Mouse (Mus musculus) midbrain, embryonic 15.5 days (tissue): Measurements from ENCODE around the gene Cga. TPM values are rescaled to one million over a fixed set of nuclear protein-coding genes. Genes with fewer than 3 reads are reported as not detected.

Experiments
- ATAC-seq: fragments of 200-750 bp; cut with Nextera tagmentation; replicated peaks from 2 replicates; pipeline ENCODE4 v1.8.0; 2017; ENCODE audit warnings: moderate TSS enrichment
- H3K27ac ChIP-seq: fragments of 300-500 bp; sonication (generic); 2 replicates; pipeline ENCODE4 v1.5.1; 2015; ENCODE audit warnings: mild to moderate bottlenecking, inconsistent platforms
- H3K27me3 ChIP-seq: fragments of 300-500 bp; sonication (generic); replicated peaks from 2 replicates; pipeline ENCODE4 v1.6.1; 2015; ENCODE audit warnings: inconsistent platforms
- H3K36me3 ChIP-seq: fragments of 300-500 bp; sonication (generic); replicated peaks from 2 replicates; pipeline ENCODE4 v1.6.1; 2015; ENCODE audit warnings: inconsistent platforms
- H3K4me1 ChIP-seq: fragments of 300-500 bp; sonication (generic); 2 replicates; pipeline ENCODE4 v1.6.1; 2015; ENCODE audit warnings: inconsistent platforms
- H3K4me2 ChIP-seq: fragments of 300-500 bp; sonication (generic); 2 replicates; pipeline ENCODE4 v1.6.1; 2015; ENCODE audit warnings: inconsistent platforms, mild to moderate bottlenecking, moderate library complexity
- H3K4me3 ChIP-seq: fragments of 300-500 bp; sonication (generic); 2 replicates; pipeline ENCODE4 v1.5.1; 2015; ENCODE audit warnings: mild to moderate bottlenecking, inconsistent platforms
- H3K9ac ChIP-seq: fragments of 300-500 bp; sonication (generic); 2 replicates; pipeline ENCODE4 v1.6.1; 2015; ENCODE audit warnings: mild to moderate bottlenecking, inconsistent platforms
- H3K9me3 ChIP-seq: fragments of 300-500 bp; sonication (generic); 2 replicates; pipeline ENCODE4 v1.6.1; 2016; ENCODE audit warnings: inconsistent platforms
- WGBS: fragments of 180-500 bp; shearing (Covaris S2); methylation state at CpG from one replicate; pipeline ENCODE4 v1.1.7; 2015; ENCODE audit warnings: mixed read lengths; 5-methylcytosine and 5-hydroxymethylcytosine counted together
- polyA plus RNA-seq: library from polyadenylated mRNA; unstranded; fragments of >200 nt; fragmentation: Nextera tagmentation; extraction: Ambion mirVana; gene quantifications from 2 replicates; pipeline ENCODE4 v1.2.1, GENCODE M21; 2015

Gene Cga
- polyA plus RNA-seq, 1 experiment from 2014 or later: not detected

DNA sequence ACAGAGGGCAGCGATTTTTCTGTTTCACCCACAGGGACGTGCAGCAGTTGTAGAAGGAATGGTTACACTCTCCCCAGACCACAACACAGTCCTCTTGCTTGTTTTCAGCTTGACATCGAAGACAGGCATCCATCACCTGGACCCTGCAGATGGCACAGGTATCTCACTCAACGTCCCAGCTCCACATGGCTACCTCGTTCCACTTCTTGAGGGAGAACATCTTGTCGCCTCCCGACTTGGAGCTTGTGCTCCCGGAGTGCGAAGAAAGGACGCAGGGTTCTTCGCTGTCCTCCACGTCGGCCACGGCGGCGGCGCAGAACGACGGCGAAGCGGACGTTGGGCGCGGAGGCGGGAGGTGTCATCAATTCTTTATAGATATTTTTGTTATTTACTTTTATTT is 47.5 kb downstream of the Cga start:
- Histone ChIP-seq H3K9me3 (no peaks in the 10 kb centered on the region), H3K36me3 (no peaks in the 10 kb centered on the region), H3K27ac (no peak overlapping the region), H3K4me1 (no peaks in the 10 kb centered on the region), H3K4me2 (no peak overlapping the region), H3K4me3 (no peak overlapping the region), H3K27me3 (no peaks in the 10 kb centered on the region), H3K9ac (no peak overlapping the region)
- WGBS: 93% methylated on average over 25 of the region's 25 CpGs
- no peak for ATAC-seq

DNA sequence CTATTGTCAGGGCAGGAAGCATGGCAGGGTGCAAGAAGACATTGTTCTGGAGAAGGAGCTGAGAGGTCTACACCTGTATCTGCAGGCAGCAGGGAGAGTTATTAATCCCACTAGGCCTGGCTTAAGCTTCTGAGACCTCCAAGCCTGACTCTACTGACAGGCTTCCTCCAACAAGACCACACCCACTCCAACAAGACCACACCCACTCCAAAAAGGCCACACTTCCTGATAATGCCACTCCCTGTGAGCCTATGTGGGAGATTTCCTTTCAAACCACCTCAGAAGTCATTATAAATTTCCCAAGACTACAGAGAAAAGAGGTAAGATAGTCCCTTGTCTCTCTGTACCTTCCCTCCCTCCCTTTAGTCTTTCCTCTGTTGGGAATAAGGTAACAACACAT is 53.6 kb downstream of the Cga start:
- Histone ChIP-seq H3K27me3 (no peaks in the 10 kb centered on the region), H3K36me3 (no peaks in the 10 kb centered on the region), H3K4me2 (no peak overlapping the region), H3K9me3 (no peaks in the 10 kb centered on the region), H3K27ac (no peak overlapping the region), H3K9ac (no peak overlapping the region), H3K4me3 (no peak overlapping the region), H3K4me1 (no peaks in the 10 kb centered on the region)
- ATAC-seq: no peak

DNA sequence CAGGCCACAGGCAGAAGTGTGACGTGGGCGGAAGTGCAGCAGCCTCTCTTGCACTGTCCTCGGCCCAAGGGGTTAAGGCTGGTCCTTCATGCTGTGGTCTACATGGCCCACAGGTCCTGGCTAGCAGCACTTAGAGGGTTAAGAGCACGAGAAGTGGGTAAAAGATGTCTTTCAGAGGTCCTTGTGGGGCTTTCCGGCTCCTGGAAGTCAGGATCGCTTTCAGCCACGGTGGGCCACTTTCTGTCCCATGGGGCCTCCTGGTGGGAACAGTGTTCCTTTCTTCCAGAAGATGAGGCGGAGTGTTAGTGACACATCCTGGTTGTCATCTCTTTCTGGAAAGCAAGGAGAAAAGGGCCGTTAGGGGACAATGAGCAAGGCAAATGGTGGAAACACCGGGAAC is 60.1 kb downstream of the Cga start:
- Histone ChIP-seq H3K27me3 (no peaks in the 10 kb centered on the region), H3K9me3 (no peaks in the 10 kb centered on the region), H3K27ac (no peak overlapping the region), H3K4me2 (no peak overlapping the region), H3K4me1 (peaks cover 3% of the 10 kb centered on the region; the same call in 1 of the 2 replicates), H3K4me3 (no peak overlapping the region), H3K9ac (no peak overlapping the region), H3K36me3 (no peaks in the 10 kb centered on the region)
- ATAC-seq: no peak
- WGBS: 84% methylated on average over 10 of the region's 10 CpGs

Other genes with a start within 250 kb of the Cga start
- 50.4 and 52.7 TPM in 2 replicates for gene Slc35a1, start 206.3 kb upstream of the Cga start, polyA plus RNA-seq
- 2.5 and 2.9 TPM in 2 replicates for gene Cfap206, start 163.6 kb upstream of the Cga start, polyA plus RNA-seq
- gene Gm136, start 137.5 kb upstream of the Cga start, polyA plus RNA-seq: not detected in 2 replicates
- gene Smim8, start 115.4 kb upstream of the Cga start, polyA plus RNA-seq: 39.9 and 42.5 TPM in 2 replicates
- gene Zfp292, start 10.8 kb upstream of the Cga start, polyA plus RNA-seq: 31.0 and 33.0 TPM in 2 replicates